Mouse (Mus musculus) lung, postnatal 4 days (tissue): ENCODE measurements around the gene Rpl36-ps4.

ENCODE experiments used
- DNase-seq, 2 experiments: peaks; one replicate each; pipeline ENCODE4 v3.0.0; 2021

The Rpl36-ps4 gene

GRCm38 (mm10) chr17:87920677-87921076 is at the start of gene Rpl36-ps4:
Rpl36-ps4 (plus strand) TSS chr17:87920977.
- no peak for DNase-seq

GRCm38 (mm10) chr17:87871461-87872126 is 49.2 kb upstream of the Rpl36-ps4 start:
- DNase-seq, result peak in 1 of 2 experiments; percentile 6

GRCm38 (mm10) chr17:87872286-87872685 is 48.5 kb upstream of the Rpl36-ps4 start:
- DNase-seq, result peak in 1 of 2 experiments; percentile 10

GRCm38 (mm10) chr17:87873456-87873855 is 47.3 kb upstream of the Rpl36-ps4 start:
- DNase-seq, result peak in 1 of 2 experiments; percentile 11

- DNase-seq, result peak in 1 of 2 experiments; percentile 4
These were observed 46.8 kb upstream of the Rpl36-ps4 start for GRCm38 (mm10) chr17:87873943-87874342.

- DNase-seq, result peak in 1 of 2 experiments; percentile 9
These were observed 45.3 kb upstream of the Rpl36-ps4 start for GRCm38 (mm10) chr17:87875346-87875920.

GRCm38 (mm10) chr17:87876295-87877000 is 44.3 kb upstream of the Rpl36-ps4 start:
- peak in 1 of 2 experiments; percentile 13 for DNase-seq

- DNase-seq, result peak; percentile 17 to 20
These were observed 43.3 kb upstream of the Rpl36-ps4 start for GRCm38 (mm10) chr17:87877207-87878073.

GRCm38 (mm10) chr17:87878556-87879483 is 42.0 kb upstream of the Rpl36-ps4 start:
- DNase-seq, result peak in 1 of 2 experiments; percentile 13

- DNase-seq, result peak in 1 of 2 experiments; percentile 15
These were observed 41.1 kb upstream of the Rpl36-ps4 start for GRCm38 (mm10) chr17:87879484-87880225.

GRCm38 (mm10) chr17:87882594-87882993 is 38.2 kb upstream of the Rpl36-ps4 start:
- peak; percentile 26 to 48 for DNase-seq

- DNase-seq, result no peak
These were observed 23.6 kb upstream of the Rpl36-ps4 start for GRCm38 (mm10) chr17:87897175-87897574.

- no peak for DNase-seq
These were observed 20.1 kb upstream of the Rpl36-ps4 start for GRCm38 (mm10) chr17:87900677-87901076.

GRCm38 (mm10) chr17:87901163-87901562 is 19.6 kb upstream of the Rpl36-ps4 start:
- no peak for DNase-seq

- DNase-seq, result no peak
These were observed 17.6 kb upstream of the Rpl36-ps4 start for GRCm38 (mm10) chr17:87903213-87903612.

- no peak for DNase-seq
These were observed 17.1 kb upstream of the Rpl36-ps4 start for GRCm38 (mm10) chr17:87903725-87904124.

- DNase-seq, result no peak
These were observed 5.4 kb upstream of the Rpl36-ps4 start for GRCm38 (mm10) chr17:87915386-87915785.

GRCm38 (mm10) chr17:87918121-87918520 is 2.7 kb upstream of the Rpl36-ps4 start:
- DNase-seq, result no peak

GRCm38 (mm10) chr17:87934326-87934725 is 13.5 kb downstream of the Rpl36-ps4 start:
- no peak for DNase-seq

GRCm38 (mm10) chr17:87934736-87935135 is 14.0 kb downstream of the Rpl36-ps4 start:
- no peak for DNase-seq

GRCm38 (mm10) chr17:87936156-87936555 is 15.4 kb downstream of the Rpl36-ps4 start:
- DNase-seq, result no peak
